Mouse (Mus musculus): Measurements from ENCODE around the gene Slc2a4. TPM values are rescaled to one million over a fixed set of nuclear protein-coding genes. Genes with fewer than 3 reads are reported as not detected.

Gene Slc2a4
- not detected for polyA plus RNA-seq (2017; shearing (Covaris generic))

GRCm38 (mm10) chr11:69948066-69948762 lies at the start of gene Slc2a4:
Slc2a4 (minus strand) TSS chr11:69948188.

DNA sequence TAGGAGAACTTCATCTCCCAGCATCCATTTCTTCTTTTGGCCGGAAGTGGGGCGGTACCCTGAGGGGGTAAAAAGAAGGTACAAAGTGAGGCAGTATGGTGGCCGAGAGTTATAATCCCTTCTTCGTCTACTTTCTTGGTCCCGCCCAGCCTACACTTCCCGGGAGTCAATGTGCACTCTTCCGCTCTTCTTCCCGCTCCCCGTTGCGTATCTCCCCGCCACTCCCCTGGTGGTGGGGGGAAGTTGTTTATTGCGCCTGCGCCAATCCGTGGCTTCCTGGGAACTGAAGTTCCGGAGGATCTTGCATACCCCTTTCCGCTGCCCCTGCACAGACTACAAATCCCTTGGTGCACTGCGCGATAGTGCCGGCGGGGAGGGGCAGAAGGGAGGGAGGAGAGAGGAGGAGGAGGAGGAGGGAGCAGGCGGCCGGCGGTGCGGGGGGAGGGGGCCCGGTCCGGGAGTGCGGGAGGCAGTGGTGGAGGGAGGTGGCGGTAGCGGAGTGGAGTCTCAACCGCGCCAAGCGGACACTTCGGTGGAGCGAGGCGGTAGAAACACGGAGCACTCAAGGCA lies 47.5 kb upstream of the Slc2a4 start, which contains the start of gene Phf23:
Gene Phf23, plus strand, starts transcription at position 387 of the 570 bp plus-strand sequence.

GRCm38 (mm10) chr11:69990850-69991691 lies 43.1 kb upstream of the Slc2a4 start, which contains the start of gene Gabarap:
Gabarap (plus strand) TSS chr11:69991143.

GRCm38 (mm10) chr11:69982225-69982624 lies 34.2 kb upstream of the Slc2a4 start, which contains the start of gene Elp5:
Elp5 (minus strand) TSS chr11:69982517.

GRCm38 (mm10) chr11:69981141-69981762 lies 33.3 kb upstream of the Slc2a4 start, which contains the start of gene Ctdnep1:
Ctdnep1 (plus strand) TSS chr11:69981156.

DNA sequence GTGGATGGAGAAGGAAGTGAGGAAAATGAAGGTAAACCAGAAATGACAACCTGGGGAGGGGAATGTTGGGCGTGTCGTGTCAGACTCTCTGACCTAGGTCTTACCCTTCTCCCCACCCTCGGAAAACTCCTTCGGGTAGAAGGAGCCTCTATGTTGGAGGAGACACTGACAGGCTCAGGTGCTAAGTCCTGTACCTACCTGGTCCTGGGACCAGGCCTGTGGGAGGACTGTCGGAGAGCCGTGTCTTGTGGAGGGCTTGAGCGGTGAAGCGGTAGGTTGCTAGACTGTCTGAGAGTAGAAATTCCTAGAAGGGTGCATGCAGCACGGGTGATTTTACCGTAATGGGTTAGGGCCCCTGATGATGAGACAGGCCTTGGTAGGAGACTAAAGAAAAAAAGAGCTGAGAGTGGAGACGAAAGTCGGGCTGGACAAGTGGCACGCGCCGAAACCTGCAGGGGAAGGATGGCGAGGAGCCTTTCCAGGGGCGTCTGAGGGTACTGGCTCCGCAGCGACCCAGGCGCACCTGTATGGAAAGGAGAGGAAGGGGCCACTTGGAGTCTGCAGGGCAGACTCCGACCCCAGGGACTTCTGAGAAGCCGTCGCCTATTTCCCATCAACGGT lies 16.8 kb upstream of the Slc2a4 start, which contains the start of gene Cldn7:
Gene Cldn7, plus strand, starts transcription at position 130 of the 621 bp plus-strand sequence.

GRCm38 (mm10) chr11:69935137-69935879 lies 12.7 kb downstream of the Slc2a4 start, which contains the start of gene Ybx2:
Ybx2 (plus strand) TSS chr11:69935796.

DNA sequence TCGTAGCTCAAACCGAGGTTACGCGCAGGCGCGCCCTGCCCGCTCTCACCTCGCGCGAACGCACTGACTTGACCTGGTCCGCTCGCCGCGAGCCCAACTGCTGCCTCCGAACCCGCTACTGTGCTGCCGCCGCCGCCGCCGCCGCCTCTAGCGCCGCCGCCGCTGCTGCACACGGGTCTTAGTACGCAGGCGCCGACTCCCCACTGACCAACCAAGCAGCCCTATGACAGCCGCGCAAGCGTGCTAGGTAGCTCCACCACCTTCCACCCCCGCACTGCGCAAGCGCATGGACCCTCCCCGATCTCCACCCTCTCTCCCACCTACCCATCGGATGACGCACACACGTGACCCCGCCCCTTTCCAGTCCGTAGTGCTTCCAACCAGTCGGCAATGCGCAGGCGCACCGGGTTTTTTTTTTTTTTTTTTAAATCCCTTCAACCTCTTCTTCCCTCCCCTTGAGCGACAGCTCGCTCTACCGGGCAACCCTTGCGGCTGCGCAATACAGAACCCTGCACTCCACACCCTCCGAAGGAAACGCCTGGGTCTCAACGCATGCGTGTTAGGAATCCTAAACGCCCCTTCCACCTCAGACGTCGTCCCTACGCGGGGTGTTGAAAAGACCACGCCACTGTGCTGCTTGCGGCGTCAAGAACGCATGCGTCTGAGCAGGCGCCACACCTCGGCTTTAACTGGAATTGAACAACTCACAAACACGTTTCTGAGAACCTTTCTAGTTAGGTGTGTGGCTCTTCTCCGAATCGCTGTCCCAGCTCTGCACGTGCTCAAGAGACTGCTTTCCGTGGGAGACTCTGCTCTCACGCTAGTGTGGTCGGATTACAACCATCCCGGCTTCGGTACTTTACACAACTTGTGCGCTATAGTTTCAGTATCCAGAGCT lies 26.6 kb downstream of the Slc2a4 start, which contains the start of gene Eif5a:
Gene Eif5a, minus strand, starts transcription at position 845 of the 898 bp plus-strand sequence.

GRCm38 (mm10) chr11:69913554-69914371 lies 34.2 kb downstream of the Slc2a4 start, which contains the start of gene Gps2:
Gps2 (plus strand) TSS chr11:69913888.

GRCm38 (mm10) chr11:69900471-69901405 lies 47.2 kb downstream of the Slc2a4 start, which contains the start of the genes 2810408A11Rik and Neurl4:
2810408A11Rik (minus strand) TSS chr11:69900987.
Neurl4 (plus strand) TSS chr11:69901072.

DNA sequence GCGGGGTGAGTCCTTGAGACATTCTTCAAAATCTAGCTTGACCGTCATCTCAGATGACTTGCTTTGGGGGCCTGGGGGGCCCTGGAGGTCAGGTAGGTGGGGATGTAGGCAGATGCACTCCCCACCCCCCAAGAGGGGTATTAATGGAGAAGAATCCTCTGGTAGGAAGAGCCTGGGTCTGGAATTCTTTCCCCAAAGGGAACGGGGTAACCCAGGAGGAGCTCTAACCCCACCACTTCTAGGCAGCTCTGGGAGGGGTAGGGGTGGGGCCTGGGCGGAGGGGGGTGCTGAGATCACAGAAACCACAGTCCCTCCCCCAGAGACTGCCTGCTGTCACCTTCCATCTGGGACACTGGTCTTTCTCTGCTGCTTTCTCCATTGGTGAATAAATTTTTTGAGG lies 52.7 kb downstream of the Slc2a4 start, which contains the start of gene Acap1:
Gene Acap1, minus strand, starts transcription at position 249 of the 400 bp plus-strand sequence.

Other genes starting within 250 kb of the Slc2a4 start
- 58.0 TPM for gene Polr2a, start 189.6 kb downstream of the Slc2a4 start, polyA plus RNA-seq (2017; shearing (Covaris generic))
- gene Slc35g3, start 186.2 kb downstream of the Slc2a4 start, polyA plus RNA-seq (2017; shearing (Covaris generic)): not detected
- 5.8 TPM for gene Zbtb4, start 182.3 kb downstream of the Slc2a4 start, polyA plus RNA-seq (2017; shearing (Covaris generic))
- 6.2 TPM for gene Chrnb1, start 152.2 kb downstream of the Slc2a4 start, polyA plus RNA-seq (2017; shearing (Covaris generic))
- gene Fgf11, start 146.3 kb downstream of the Slc2a4 start, polyA plus RNA-seq (2017; shearing (Covaris generic)): not detected
- not detected for gene Tmem102, start 142.6 kb downstream of the Slc2a4 start, polyA plus RNA-seq (2017; shearing (Covaris generic))
- gene Gm39566, start 132.9 kb downstream of the Slc2a4 start, polyA plus RNA-seq (2017; shearing (Covaris generic)): not detected
- gene Spem2, start 129.7 kb downstream of the Slc2a4 start, polyA plus RNA-seq (2017; shearing (Covaris generic)): not detected
- gene Spem1, start 126.0 kb downstream of the Slc2a4 start, polyA plus RNA-seq (2017; shearing (Covaris generic)): not detected
- 0.61 TPM for gene Nlgn2, start 110.4 kb downstream of the Slc2a4 start, polyA plus RNA-seq (2017; shearing (Covaris generic))
- gene Tmem256, start 109.7 kb downstream of the Slc2a4 start, polyA plus RNA-seq (2017; shearing (Covaris generic)): 113 TPM
- gene Plscr3, start 101.8 kb downstream of the Slc2a4 start, polyA plus RNA-seq (2017; shearing (Covaris generic)): 27.8 TPM
- not detected for gene Tnk1, start 89.5 kb downstream of the Slc2a4 start, polyA plus RNA-seq (2017; shearing (Covaris generic))
- not detected for gene Tmem95, start 70.2 kb downstream of the Slc2a4 start, polyA plus RNA-seq (2017; shearing (Covaris generic))
- 2.3 TPM for gene Kctd11, start 66.8 kb downstream of the Slc2a4 start, polyA plus RNA-seq (2017; shearing (Covaris generic))
- gene Acap1, start 52.6 kb downstream of the Slc2a4 start, polyA plus RNA-seq (2017; shearing (Covaris generic)): 663 TPM
- 3.0 TPM for gene 2810408A11Rik, start 47.2 kb downstream of the Slc2a4 start, polyA plus RNA-seq (2017; shearing (Covaris generic))
- gene Neurl4, start 47.1 kb downstream of the Slc2a4 start, polyA plus RNA-seq (2017; shearing (Covaris generic)): 5.7 TPM
- 163 TPM for gene Gps2, start 34.3 kb downstream of the Slc2a4 start, polyA plus RNA-seq (2017; shearing (Covaris generic))
- 1,233 TPM for gene Eif5a, start 26.2 kb downstream of the Slc2a4 start, polyA plus RNA-seq (2017; shearing (Covaris generic))
- not detected for gene Ybx2, start 12.4 kb downstream of the Slc2a4 start, polyA plus RNA-seq (2017; shearing (Covaris generic))
- not detected for gene Cldn7, start 16.6 kb upstream of the Slc2a4 start, polyA plus RNA-seq (2017; shearing (Covaris generic))
- 36.6 TPM for gene Ctdnep1, start 33.0 kb upstream of the Slc2a4 start, polyA plus RNA-seq (2017; shearing (Covaris generic))
- 70.7 TPM for gene Elp5, start 34.3 kb upstream of the Slc2a4 start, polyA plus RNA-seq (2017; shearing (Covaris generic))
- gene Gabarap, start 43.0 kb upstream of the Slc2a4 start, polyA plus RNA-seq (2017; shearing (Covaris generic)): 438 TPM
- 117 TPM for gene Phf23, start 47.6 kb upstream of the Slc2a4 start, polyA plus RNA-seq (2017; shearing (Covaris generic))
- gene Dvl2, start 52.4 kb upstream of the Slc2a4 start, polyA plus RNA-seq (2017; shearing (Covaris generic)): 25.7 TPM
- gene Acadvl, start 67.2 kb upstream of the Slc2a4 start, polyA plus RNA-seq (2017; shearing (Covaris generic)): 152 TPM
- gene Dlg4, start 68.8 kb upstream of the Slc2a4 start, polyA plus RNA-seq (2017; shearing (Covaris generic)): 11.7 TPM
- not detected for gene Asgr1, start 105.9 kb upstream of the Slc2a4 start, polyA plus RNA-seq (2017; shearing (Covaris generic))
- gene Asgr2, start 144.5 kb upstream of the Slc2a4 start, polyA plus RNA-seq (2017; shearing (Covaris generic)): not detected
- gene Mgl2, start 182.1 kb upstream of the Slc2a4 start, polyA plus RNA-seq (2017; shearing (Covaris generic)): not detected
- not detected for gene Clec10a, start 208.0 kb upstream of the Slc2a4 start, polyA plus RNA-seq (2017; shearing (Covaris generic))